Mouse (Mus musculus): ENCODE data around the gene Hpca.

The Hpca gene

GRCm38 (mm10) chr4:129121569-129122086, at the start of gene Hpca:
Gene Hpca (minus strand): TSS chr4:129122036.
- in situ Hi-C loops (cut with MboI, MseI) = no loop called here

GRCm38 (mm10) chr4:129161581-129162255, 39.9 kb upstream of the Hpca start:
- in situ Hi-C loops (cut with MboI, MseI) = no loop called here

GRCm38 (mm10) chr4:129161076-129161475, 39.2 kb upstream of the Hpca start:
- in situ Hi-C loops (cut with MboI, MseI) = no loop called here

GRCm38 (mm10) chr4:129158549-129158948, 36.7 kb upstream of the Hpca start:
- in situ Hi-C loops (cut with MboI, MseI) = no loop called here

GRCm38 (mm10) chr4:129157541-129157940, 35.7 kb upstream of the Hpca start:
- in situ Hi-C loops (cut with MboI, MseI) = no loop called here

- in situ Hi-C loops (cut with MboI, MseI) = no loop called here
Measured at GRCm38 (mm10) chr4:129151276-129151811, 29.5 kb upstream of the Hpca start.

GRCm38 (mm10) chr4:129149321-129149720, 27.5 kb upstream of the Hpca start:
- in situ Hi-C loops (cut with MboI, MseI) = no loop called here

GRCm38 (mm10) chr4:129147552-129148103, 25.8 kb upstream of the Hpca start:
- in situ Hi-C loops (cut with MboI, MseI) = no loop called here

GRCm38 (mm10) chr4:129146392-129146791, 24.6 kb upstream of the Hpca start:
- in situ Hi-C loops (cut with MboI, MseI) = no loop called here

- in situ Hi-C loops (cut with MboI, MseI) = no loop called here
Measured at GRCm38 (mm10) chr4:129145943-129146342, 24.1 kb upstream of the Hpca start.

GRCm38 (mm10) chr4:129145411-129145810, 23.6 kb upstream of the Hpca start:
- in situ Hi-C loops (cut with MboI, MseI) = no loop called here

GRCm38 (mm10) chr4:129144401-129145367, 22.8 kb upstream of the Hpca start:
- in situ Hi-C loops (cut with MboI, MseI) = no loop called here

- in situ Hi-C loops (cut with MboI, MseI) = no loop called here
Measured at GRCm38 (mm10) chr4:129143509-129143908, 21.7 kb upstream of the Hpca start.

GRCm38 (mm10) chr4:129142439-129143045, 20.7 kb upstream of the Hpca start:
- in situ Hi-C loops (cut with MboI, MseI) = no loop called here

- in situ Hi-C loops (cut with MboI, MseI) = no loop called here
Measured at GRCm38 (mm10) chr4:129141560-129142438, 20.0 kb upstream of the Hpca start.

- in situ Hi-C loops (cut with MboI, MseI) = no loop called here
Measured at GRCm38 (mm10) chr4:129140808-129141207, 19.0 kb upstream of the Hpca start.

- in situ Hi-C loops (cut with MboI, MseI) = no loop called here
Measured at GRCm38 (mm10) chr4:129139642-129140041, 17.8 kb upstream of the Hpca start.

- in situ Hi-C loops (cut with MboI, MseI) = no loop called here
Measured at GRCm38 (mm10) chr4:129137392-129138321, 15.8 kb upstream of the Hpca start.

Measured in T-helper 2 cell (primary cell).